Mouse (Mus musculus) kidney, postnatal 0 days (tissue): ENCODE data around the gene Pbx1. TPM values are rescaled to one million over a fixed set of nuclear protein-coding genes. Genes with fewer than 3 reads are reported as not detected.
A peak's percentile ranks its signal among the peaks of the same experiment; 100 is the strongest.

ENCODE experiments used
- ATAC-seq: fragments of 200-750 bp; cut with Nextera tagmentation; replicated peaks from 2 replicates; pipeline ENCODE4 v1.8.0; 2017; ENCODE audit warnings: low read depth, moderate number of reproducible peaks, moderate TSS enrichment, moderate library complexity; ENCODE audit not compliant: low FRiP score
- DNase-seq: peaks from one replicate; pipeline ENCODE4 v3.0.0-alpha.2; 2016; ENCODE audit warnings: low spot score
- H3K27ac ChIP-seq: fragments of 300-500 bp; sonication (generic); 2 replicates; pipeline ENCODE4 v1.5.1; 2014; ENCODE audit warnings: mild to moderate bottlenecking
- H3K27me3 ChIP-seq: fragments of 300-500 bp; sonication (generic); 2 replicates; pipeline ENCODE4 v1.6.1; 2014; ENCODE audit warnings: low read length, mixed read lengths; ENCODE audit not compliant: insufficient read depth
- H3K36me3 ChIP-seq: fragments of 300-500 bp; sonication (generic); 2 replicates; pipeline ENCODE4 v1.6.1; 2014; ENCODE audit warnings: low read length, mixed read lengths; ENCODE audit not compliant: insufficient read depth
- H3K4me1 ChIP-seq: fragments of 300-500 bp; sonication (generic); replicated peaks from 2 replicates; pipeline ENCODE4 v1.6.1; 2014; ENCODE audit warnings: antibody characterized with exemption, low read length, mixed read lengths; ENCODE audit not compliant: insufficient read depth
- H3K4me2 ChIP-seq: fragments of 300-500 bp; sonication (generic); 2 replicates; pipeline ENCODE4 v1.6.1; 2014; ENCODE audit warnings: mild to moderate bottlenecking, low read length, moderate library complexity, mixed read lengths
- H3K4me3 ChIP-seq: fragments of 300-500 bp; sonication (generic); replicated peaks from 2 replicates; pipeline ENCODE4 v1.5.1; 2014; ENCODE audit warnings: low read depth, low read length
- H3K9ac ChIP-seq: fragments of 300-500 bp; sonication (generic); 2 replicates; pipeline ENCODE4 v1.6.1; 2014; ENCODE audit warnings: low read depth, low read length
- H3K9me3 ChIP-seq: fragments of 300-500 bp; sonication (generic); replicated peaks from 2 replicates; pipeline ENCODE4 v1.6.1; 2016; ENCODE audit warnings: low read length, inconsistent platforms, mixed read lengths
- CTCF ChIP-seq: IDR thresholded peaks from 2 replicates; pipeline ENCODE4 v1.5.1; 2016; ENCODE audit warnings: antibody characterized with exemption, low read depth, mild to moderate bottlenecking, moderate library complexity
- WGBS: fragments of 180-500 bp; shearing (Covaris S2); extraction: QIAGEN DNeasy Blood & Tissue Kit; methylation state at CpG from one replicate; pipeline ENCODE4 v1.1.7; 2014; 5-methylcytosine and 5-hydroxymethylcytosine counted together
- polyA plus RNA-seq: library from polyadenylated mRNA; unstranded; fragments of >200 nt; fragmentation: Nextera tagmentation; extraction: Ambion mirVana; gene quantifications from 2 replicates; pipeline ENCODE4 v1.2.1, GENCODE M21; 2015

Gene Pbx1
- polyA plus RNA-seq, 1 experiment from 2014 or later: 55.7 TPM

DNA sequence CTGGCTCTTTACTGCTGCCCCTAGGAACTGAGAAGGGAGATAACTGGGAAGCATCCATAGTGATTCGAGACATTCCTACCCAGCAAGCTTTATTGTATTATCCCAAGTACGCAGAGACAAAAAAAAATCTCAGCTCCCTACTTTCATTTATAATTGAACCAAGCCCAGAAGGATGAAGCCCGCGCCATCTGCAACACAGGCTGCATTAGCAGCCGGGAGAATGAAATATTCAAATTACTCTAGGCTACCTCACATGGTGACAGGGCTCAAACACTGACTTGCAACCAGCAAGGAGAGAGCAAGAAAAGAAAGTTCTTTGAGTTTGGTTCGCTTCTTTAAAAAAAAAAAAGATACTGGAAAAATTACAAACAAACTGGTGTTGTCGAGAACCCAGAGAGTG is 191.2 kb downstream of the Pbx1 start:
- DNase-seq (peak; percentile 55), ATAC-seq (no peak)
- H3K27ac ChIP-seq: no peak overlapping the region
- peaks cover 33% of the 10 kb centered on the region for H3K4me1 ChIP-seq
- H3K4me3 ChIP-seq: no peak overlapping the region
- peak overlapping the region; percentile 33; the same call in 1 of the 2 replicates for H3K4me2 ChIP-seq
- no peaks in the 10 kb centered on the region for H3K9me3 ChIP-seq
- no peaks in the 10 kb centered on the region for H3K27me3 ChIP-seq
- no peak overlapping the region for H3K9ac ChIP-seq
- no peak for TF ChIP-seq CTCF
- WGBS: 34% methylated on average over 7 of the region's 7 CpGs
- H3K36me3 ChIP-seq: no peaks in the 10 kb centered on the region

DNA sequence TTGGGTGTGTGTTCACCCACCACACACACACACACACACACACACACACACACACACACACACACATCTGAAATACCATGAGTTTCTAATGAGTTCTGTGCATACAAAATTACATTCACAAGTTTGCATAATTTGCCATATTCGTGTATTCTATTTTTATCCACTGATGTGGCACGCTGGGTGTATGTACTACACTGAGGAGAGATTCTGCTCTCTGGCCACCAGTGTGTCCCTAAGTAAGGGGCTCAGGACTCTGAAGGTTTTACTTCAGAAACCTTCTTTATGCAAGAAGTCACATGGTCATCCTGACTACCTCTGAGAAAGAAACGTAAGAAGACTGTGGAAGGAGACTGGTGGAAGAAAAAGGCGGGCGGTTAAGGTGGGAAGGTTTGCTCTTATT is 191.7 kb downstream of the Pbx1 start:
- H3K27me3 ChIP-seq: no peaks in the 10 kb centered on the region
- H3K4me3 ChIP-seq: no peak overlapping the region
- 72% methylated on average over 5 of the region's 5 CpGs for WGBS
- no peaks in the 10 kb centered on the region for H3K36me3 ChIP-seq
- ATAC-seq (no peak), DNase-seq (no peak)
- H3K4me2 ChIP-seq: no peak overlapping the region
- no peak overlapping the region for H3K9ac ChIP-seq
- no peaks in the 10 kb centered on the region for H3K9me3 ChIP-seq
- H3K27ac ChIP-seq: no peak overlapping the region
- no peak for TF ChIP-seq CTCF
- H3K4me1 ChIP-seq: peaks cover 28% of the 10 kb centered on the region

DNA sequence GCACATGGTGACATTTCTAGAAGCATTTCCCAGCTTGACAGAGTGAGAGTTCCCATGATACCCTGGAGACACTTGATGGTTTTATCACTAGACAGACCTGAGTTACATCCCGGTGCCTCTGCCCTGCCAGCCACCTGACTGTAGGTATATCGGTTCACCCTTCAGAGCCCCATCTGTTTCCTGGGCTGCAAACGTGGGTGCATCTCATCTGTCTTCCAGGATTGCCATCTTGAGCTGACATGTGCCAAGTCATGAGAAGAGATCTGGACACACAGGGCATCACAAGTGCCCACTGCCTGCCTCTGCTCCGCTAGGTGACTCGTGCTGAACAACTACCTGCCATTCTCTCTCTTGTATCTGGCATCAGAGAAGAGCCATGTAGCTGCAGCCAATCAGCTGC is 196.0 kb downstream of the Pbx1 start:
- Histone ChIP-seq H3K27ac (no peak overlapping the region), H3K4me2 (no peak overlapping the region), H3K9me3 (no peaks in the 10 kb centered on the region), H3K4me3 (no peak overlapping the region), H3K36me3 (no peaks in the 10 kb centered on the region), H3K4me1 (peaks cover 8% of the 10 kb centered on the region), H3K27me3 (no peaks in the 10 kb centered on the region), H3K9ac (no peak overlapping the region)
- no peak for ATAC-seq
- no peak for DNase-seq
- TF ChIP-seq CTCF: no peak
- 77% methylated on average over 5 of the region's 5 CpGs for WGBS

DNA sequence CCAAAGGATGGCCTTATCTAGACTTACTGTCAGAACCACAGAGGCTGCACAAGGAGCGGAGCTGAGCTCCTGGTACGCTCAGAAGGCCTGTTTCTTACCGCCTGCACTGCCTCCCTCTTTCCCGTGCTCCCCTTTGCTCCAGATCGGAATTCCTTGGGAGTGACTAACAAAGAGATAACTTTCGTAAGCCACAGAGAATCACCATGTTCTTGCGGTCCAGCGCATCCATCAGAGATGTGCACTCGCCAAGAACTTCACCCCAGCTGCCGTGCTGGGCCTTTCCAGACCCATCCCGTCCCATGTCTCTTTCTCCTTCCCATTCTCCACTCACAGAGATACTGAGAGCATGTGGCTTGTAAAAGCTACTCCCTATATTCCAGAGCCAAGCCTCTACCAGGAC is 197.7 kb downstream of the Pbx1 start:
- H3K27ac ChIP-seq: no peak overlapping the region
- H3K9me3 ChIP-seq: no peaks in the 10 kb centered on the region
- TF ChIP-seq CTCF: no peak
- no peak overlapping the region for H3K4me2 ChIP-seq
- no peaks in the 10 kb centered on the region for H3K36me3 ChIP-seq
- no peaks in the 10 kb centered on the region for H3K27me3 ChIP-seq
- no peak overlapping the region for H3K4me3 ChIP-seq
- WGBS: 70% methylated on average over 11 of the region's 11 CpGs
- H3K4me1 ChIP-seq: peaks cover 12% of the 10 kb centered on the region
- ATAC-seq: no peak
- DNase-seq: peak; percentile 53
- H3K9ac ChIP-seq: no peak overlapping the region

DNA sequence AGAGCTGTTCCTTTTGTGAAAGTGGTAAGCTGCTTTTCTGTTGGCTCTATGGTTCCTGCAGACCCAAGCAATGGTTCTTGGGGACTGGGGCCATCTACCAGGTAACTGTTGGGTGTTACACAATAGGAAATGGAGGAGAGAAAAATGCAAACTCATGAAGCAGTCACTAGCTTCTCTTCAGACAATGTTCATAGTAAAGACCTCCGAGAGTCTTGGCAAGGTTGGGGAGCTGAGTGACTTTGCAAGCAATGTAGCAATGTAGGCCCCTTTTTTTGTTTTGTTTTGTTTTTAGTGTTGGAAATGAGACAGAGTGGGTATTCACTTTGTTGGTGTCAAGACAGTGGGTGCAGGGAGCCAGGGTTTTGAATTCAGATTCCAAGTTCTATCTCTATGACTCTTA is 198.9 kb downstream of the Pbx1 start:
- H3K36me3 ChIP-seq: no peaks in the 10 kb centered on the region
- H3K4me1 ChIP-seq: peaks cover 12% of the 10 kb centered on the region
- no peak overlapping the region for H3K4me3 ChIP-seq
- no peaks in the 10 kb centered on the region for H3K9me3 ChIP-seq
- DNase-seq (no peak), ATAC-seq (no peak)
- H3K27me3 ChIP-seq: no peaks in the 10 kb centered on the region
- no peak overlapping the region for H3K4me2 ChIP-seq
- H3K9ac ChIP-seq: no peak overlapping the region
- TF ChIP-seq CTCF: no peak
- H3K27ac ChIP-seq: no peak overlapping the region
- 88% methylated on average over 1 of the region's 1 CpGs for WGBS

DNA sequence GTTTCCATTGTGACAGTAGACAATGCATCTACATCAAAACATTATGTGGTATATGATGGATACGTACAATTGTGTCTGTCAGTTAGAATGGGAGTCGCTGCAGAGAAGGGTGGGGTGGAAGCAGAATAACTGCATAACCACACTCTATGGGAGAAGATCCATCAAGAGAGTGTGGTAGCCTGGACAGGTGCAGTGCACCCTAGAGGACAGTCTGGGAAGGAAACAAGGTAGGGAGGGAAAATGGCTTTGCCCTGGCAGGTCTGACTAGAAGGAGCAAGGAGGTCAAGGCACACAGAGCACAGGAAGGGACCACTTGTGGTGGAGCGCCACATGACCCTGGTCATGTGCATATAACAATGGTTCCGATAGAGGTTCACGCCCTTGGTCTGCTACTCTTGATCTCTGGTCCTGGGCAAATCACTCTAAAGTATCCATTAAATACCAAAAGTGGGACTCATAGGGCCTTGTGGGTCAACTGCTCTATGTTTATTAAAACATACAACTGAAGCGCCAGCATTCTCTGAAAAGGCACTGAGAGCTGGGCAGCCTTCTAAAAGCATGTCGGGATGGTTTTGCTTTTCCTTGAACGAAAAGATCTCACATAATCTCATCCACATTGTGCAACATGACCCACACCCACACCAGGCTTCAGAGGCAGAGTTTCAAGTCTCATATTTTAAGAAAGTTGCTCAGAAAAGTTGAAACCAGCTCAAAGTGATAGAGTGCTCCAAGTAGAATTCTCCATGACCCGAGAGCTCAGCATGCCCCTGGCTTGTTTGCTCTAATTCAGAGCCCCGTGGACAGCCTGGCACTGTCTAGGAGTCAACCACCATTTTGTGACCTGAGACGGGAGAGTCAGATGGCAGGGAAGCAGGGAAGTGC is 200.3 kb downstream of the Pbx1 start:
- TF ChIP-seq CTCF: peak; percentile 26; the same call in 1 of the 2 replicates
- H3K9ac ChIP-seq: no peak overlapping the region
- DNase-seq: no peak
- WGBS: 81% methylated on average over 11 of the region's 11 CpGs
- no peaks in the 10 kb centered on the region for H3K27me3 ChIP-seq
- no peaks in the 10 kb centered on the region for H3K36me3 ChIP-seq
- H3K9me3 ChIP-seq: no peaks in the 10 kb centered on the region
- peaks cover 10% of the 10 kb centered on the region for H3K4me1 ChIP-seq
- H3K4me3 ChIP-seq: no peak overlapping the region
- no peak overlapping the region for H3K27ac ChIP-seq
- no peak overlapping the region for H3K4me2 ChIP-seq
- ATAC-seq: 0 out of 2 replicates have a peak, but pooled peaks have one; percentile 14

DNA sequence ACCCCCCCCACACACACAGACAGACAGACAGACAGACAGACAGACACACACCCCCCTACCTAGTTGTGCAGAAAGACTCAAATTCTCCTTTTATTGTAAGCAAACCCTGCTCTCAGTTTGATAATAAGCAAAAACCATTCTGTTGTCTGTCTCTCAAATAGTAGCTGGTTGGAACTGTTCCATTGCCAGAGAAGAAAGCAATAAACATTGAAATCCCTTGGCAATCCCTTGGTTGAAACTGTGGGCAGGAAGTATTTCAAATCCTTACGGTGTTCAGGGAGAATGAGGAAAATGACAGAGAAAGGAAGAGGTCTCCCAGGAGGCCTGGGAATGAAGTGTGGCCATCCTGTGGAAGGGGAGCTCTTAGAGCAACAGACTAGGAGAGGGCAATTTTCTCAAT is 201.2 kb downstream of the Pbx1 start:
- Histone ChIP-seq H3K27me3 (no peaks in the 10 kb centered on the region), H3K36me3 (no peaks in the 10 kb centered on the region), H3K9me3 (no peaks in the 10 kb centered on the region), H3K4me3 (no peak overlapping the region), H3K4me2 (no peak overlapping the region), H3K27ac (0 out of 2 replicates have a peak overlapping the region, but pooled peaks have one; percentile 43), H3K9ac (no peak overlapping the region), H3K4me1 (peaks cover 19% of the 10 kb centered on the region)
- ATAC-seq (no peak), DNase-seq (no peak)
- no peak for TF ChIP-seq CTCF
- 21% methylated on average over 1 of the region's 1 CpGs for WGBS
